Mouse (Mus musculus) right cerebral cortex, postnatal 4 days (tissue): ENCODE measurements around the gene Smarcal1.

ENCODE experiments used
- DNase-seq: peaks from one replicate; pipeline ENCODE4 v3.0.0-alpha.2; 2022

Gene Smarcal1

DNA sequence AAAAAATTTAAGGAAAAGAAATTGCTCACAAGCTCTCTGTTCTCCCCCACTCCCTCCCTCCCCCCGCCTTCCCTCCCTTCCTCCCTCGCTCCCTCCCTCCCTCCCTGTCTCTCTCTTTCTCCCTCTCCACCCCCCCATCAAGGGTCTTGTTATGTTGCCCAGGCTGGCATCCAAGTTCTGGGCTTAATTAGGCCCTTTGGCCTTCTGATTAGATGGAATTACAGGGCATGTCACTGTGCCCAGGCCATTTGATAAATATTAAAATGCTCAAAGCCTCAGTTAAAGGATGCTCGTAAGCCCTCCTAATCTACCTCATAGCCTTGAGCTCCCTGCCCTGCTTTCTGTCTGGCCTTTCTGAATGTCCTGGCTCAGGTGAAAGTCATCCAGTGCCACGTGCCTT is 7.6 kb downstream of the Smarcal1 start:
- no peak for DNase-seq

DNA sequence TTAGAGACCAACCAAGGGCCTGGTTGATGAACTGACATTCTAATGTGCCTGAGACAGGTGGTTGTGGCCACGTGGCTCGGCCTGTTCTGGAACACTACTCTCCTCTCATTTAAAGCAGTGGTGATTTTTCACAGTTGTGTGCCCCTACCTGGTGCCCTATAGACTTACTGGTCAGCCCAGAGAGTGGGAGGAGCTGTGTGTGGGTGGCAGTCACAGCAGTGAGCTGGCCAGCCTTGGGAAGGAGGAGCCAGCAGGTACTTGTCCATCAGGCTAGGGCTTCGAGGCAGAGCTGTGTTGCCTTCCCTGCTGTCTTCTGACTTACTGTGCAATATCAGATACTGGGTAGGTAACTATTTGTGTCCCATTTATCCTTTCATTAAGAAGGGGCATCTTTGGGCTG is 9.3 kb downstream of the Smarcal1 start:
- DNase-seq: no peak

DNA sequence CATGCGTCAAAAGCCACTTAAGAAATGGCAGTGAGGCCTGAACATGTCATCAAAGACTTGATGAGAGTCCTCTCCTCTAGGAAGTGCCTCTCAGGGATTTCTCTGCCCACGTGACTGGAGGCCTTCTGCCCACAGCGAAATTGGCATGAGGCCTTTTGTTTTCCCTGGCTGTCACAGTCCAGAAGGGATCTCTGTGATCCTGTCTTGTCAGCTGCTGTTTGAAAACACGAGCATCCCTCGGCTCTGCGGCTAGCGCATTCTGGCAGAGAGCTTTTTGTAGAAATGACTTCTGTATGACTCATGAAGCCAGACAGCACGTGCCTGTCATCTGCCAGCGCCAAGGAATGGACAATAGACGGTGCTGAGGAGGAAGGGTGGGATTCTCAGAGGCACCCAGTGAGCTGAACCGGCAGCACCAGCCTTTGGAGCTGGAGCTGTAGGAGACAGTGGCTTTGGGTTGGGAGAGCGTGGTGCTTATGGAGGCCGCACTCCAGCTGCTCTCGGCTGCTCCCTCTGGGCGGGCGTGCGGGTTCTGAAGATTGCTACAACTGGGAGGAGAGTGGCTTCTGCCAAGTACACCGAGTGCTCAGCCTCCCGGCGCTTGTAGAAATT is 10.4 kb downstream of the Smarcal1 start:
- DNase-seq: peak; percentile 33

DNA sequence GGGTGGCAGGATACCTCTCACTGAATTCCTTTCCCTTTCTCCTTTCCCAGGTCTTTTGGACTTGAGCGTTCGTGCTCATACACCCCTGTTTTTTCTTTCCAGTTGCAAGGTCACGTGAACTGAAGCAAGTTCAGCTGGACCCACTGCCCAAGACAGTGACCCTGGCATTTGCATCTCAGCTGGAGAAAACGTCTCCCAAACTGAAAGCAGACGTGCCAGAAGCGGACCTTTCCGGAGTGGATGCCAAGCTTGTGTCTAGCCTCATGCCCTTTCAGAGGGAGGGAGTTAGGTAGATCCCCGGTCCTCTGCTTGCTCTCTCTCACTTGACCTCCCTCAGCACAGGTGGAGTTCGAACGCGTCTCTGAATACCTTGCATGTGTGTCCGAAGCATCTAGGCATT is 12.6 kb downstream of the Smarcal1 start:
- DNase-seq: no peak

DNA sequence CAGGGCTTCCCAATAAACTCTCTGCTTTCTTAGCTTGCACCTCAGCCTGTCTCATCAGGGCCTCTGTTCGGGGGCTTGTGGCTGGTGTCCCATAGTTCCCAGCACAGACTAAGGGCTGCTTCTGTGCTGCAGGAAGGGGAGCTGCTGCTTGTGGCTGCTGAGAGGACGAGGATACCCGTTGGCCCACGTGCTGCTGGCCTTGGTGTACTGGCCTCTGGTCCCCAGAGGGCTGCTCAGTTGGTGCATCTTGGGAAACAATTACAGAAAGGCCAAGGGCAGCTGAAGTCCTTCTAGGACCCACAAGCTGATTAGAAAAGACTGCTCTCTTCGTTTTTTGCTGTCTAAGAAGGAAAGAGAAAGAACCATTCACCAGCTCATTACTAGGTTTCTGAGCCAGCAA is 13.2 kb downstream of the Smarcal1 start:
- DNase-seq: no peak

DNA sequence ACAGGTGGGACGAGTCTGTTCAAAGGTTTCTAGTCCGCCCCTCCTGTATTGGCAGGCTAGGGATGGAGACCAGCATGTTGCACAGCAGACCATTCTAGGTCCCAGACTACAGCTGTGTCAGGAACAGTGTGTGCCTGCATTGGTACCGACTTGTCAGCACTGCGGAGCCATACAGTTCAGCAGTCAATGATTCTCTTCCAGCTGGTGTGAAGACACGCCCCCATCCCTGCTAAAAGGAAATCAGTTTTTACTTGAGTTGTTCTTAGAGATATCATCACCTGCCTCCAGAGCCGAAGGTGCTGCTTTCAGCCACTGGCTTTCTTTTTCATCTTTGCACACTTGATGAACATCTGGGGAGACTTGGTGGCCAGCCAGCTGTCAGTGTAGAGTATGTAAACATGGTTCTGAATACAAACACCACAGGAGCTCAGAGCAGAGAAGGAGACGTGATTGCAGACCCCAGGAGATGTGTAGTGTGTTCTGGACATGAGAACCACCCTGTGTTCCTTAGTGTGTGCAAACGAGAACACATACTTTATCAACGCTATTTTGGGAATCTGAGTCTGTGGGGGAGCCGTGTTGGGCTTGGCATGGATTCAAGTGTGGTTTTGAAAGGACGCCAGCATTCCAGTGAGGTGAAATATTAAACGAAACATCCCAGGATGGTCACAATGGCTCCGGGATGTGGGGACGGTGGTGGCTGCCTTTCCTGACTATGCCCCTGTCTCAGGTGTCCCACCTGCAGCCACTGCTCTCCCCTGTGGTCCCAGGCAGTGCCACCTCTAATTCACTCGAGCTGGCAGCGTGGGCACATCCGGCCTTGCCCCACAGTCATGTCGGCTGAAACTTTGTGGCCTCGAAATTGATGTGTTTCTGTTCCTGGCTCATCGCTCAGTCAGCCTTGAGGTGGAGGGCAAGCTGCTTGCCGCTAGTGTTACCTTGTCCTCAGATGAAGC is 16.4 kb downstream of the Smarcal1 start:
- no peak for DNase-seq

DNA sequence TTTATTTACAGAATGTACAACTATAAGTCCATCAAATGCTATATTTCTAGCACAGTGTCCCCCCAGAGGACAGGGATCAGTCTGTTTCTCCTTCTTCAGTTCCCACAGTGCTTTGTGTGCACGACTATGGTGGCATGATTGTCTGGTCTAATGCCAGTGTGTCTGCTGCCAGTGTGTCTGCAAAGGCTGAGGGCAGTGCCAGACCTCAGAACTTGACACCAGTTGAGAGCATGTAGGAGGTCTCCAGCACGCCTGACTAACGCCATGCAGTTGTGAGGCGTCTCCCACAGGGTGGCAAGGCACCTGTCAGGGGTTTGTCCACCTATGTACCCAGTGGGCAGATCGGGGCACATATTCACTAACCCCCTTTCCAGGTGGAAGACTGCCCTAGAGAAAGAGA is 17.7 kb downstream of the Smarcal1 start:
- no peak for DNase-seq

DNA sequence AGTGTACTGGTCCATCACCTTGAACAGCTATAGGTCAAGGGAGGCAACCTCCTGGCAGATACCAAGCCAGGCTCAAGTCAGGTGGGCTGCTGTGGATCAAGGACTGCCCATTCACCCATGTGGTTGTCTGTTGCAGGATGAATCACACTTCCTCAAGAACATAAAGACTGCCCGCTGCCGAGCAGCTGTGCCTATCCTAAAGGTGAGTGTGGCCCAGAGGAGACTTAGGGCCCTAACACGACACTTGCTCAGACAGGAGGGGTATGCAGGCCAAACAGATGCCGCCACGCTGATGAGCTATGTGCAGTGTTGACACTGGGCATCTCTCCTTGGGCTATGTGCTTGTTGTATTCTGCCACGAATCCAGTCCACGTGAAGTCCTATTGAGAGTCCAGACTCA is 18.2 kb downstream of the Smarcal1 start:
- no peak for DNase-seq

DNA sequence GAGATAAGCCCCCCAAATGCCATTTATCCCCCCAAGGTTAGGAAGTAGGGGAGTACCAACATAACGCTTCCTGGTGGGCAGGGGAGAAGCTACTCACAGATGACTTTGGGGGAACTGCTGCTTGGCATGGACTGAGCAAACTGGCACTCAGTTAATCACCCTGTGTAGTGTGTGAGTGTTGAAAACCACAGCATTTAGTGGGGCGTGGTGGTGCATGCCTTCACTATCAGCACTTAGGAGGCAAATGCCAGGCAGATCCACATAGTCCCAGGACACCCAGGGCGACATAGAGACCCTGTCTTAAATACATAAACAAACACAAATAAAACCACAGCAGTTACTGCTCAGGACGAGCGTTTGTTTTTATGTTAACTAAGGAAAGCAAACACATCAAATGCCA is 19.1 kb downstream of the Smarcal1 start:
- DNase-seq: no peak

DNA sequence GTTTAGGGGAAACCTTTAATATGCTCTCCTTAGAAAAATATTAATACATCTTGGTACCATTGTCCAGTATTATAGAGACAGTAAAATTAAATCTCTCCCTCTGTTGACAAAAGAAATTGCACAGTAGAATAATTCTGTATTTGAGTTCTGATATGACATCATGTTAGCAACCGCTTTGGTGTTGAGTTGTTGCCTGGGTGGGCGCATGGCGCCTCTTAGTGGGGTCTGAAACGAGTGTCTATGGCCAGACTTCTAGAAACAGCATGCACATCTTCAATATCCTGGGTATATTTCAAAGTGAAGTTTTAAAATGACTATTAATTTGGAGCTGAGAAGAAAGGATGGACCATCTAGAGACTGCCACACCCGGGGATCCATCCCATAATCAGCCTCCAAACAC is 19.8 kb downstream of the Smarcal1 start:
- no peak for DNase-seq

DNA sequence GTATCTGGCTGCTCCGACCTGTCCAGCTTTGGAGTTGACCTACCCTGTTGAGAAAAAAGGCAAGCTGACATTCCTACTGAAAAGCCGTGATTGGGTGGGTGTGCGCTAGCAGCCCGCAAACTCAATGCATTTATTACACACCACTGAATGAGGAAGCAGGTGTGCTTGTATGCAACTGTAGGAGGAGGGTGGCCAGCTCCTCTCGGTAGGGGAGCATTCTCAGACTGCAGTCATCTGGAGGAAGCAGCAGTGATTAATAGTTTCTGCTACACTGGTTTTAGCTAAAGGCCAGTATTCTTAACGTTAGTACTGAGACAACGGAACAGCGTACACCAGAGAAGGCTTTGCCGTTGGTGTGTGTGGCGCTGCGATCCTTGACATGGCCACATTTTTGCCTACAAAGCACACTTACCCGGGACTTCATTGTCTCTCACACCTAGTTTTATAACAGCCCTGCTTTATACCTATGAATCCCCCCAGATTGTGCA is 23.2 kb downstream of the Smarcal1 start:
- DNase-seq: no peak

DNA sequence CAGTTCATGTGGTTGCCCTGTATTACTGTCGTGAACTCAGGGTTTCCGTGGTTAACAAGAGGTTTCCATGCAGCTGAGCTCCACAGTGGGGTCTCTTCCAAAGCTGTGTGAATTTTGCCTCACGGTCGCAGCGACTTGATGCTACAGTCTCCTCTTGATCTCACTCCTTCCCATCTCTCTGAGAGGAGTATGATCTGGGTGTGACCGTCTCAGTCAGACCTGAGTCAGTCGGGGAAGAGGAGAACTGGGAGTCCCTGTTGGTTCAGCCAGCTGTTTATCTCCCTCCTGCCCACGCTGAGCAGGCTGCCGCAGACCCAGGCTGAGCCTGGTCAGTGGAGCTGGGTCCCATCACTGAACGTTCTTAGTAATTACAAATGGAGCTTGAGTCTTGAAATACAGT is 26.1 kb downstream of the Smarcal1 start:
- DNase-seq: no peak

DNA sequence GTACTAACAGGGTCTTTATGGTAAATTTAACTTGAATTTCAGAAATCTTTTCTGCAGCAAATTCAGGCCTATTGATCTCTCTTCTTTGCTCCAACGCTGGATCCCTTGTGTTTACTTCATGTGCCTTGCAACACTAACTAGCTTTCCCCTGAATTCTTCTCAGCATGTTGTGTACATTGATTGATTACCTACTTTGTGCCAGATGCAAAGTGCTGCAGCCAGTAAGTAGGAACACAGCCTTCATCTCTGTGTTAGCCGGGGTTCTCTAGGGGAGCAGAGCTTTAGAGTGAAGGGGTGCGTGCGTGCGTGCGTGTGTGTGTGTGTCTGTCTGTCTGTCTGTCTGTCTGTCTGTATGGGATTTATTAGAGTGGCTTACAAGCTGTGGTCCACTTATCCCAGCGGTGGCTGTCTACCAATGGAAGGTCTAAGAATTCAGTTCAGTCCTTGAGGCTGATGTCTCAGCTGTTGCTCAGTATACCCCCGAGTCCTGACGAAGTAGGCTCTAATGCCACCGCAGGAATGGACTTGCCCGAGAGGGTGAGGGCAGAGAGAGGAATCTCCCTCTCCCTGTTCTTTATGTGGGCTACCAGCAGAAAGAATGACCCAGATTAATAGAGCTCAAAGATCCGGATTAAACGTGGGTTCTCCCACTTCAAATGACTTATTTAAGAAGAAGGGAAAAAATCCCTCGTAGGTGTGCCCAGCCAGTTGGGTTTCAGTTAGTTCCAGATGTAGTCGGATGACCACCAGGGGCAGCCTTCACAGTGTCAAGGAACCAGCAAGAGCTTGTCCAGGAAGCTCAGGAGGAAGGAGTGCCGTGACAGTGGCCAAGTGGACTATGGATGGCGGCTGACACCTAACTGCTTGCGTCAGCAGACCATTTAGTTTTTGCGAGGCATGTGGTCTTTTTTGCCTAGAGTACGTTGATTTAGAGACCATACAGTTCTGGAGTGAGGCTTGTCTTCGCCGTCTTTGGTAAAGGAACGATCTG is 27.1 kb downstream of the Smarcal1 start:
- DNase-seq: no peak

DNA sequence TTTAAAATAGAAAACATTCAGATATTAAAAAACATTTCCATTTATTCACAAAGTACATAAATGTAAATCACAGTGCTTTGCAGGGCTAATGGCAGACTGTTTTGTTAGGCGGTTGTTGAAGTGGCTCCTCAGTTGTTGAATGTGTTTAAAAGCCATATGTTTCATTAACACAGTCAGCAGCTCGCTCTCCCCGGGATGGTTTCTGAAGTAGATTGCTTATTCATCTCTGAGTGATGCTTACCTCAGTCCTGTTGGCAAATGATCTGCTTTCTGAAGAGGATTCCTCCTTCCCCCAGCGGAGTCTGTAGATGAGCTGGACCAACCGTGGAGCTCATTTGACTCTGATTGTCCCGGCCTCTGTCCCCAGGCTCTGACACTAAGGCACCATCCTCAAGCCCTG is 29.1 kb downstream of the Smarcal1 start:
- DNase-seq: no peak

DNA sequence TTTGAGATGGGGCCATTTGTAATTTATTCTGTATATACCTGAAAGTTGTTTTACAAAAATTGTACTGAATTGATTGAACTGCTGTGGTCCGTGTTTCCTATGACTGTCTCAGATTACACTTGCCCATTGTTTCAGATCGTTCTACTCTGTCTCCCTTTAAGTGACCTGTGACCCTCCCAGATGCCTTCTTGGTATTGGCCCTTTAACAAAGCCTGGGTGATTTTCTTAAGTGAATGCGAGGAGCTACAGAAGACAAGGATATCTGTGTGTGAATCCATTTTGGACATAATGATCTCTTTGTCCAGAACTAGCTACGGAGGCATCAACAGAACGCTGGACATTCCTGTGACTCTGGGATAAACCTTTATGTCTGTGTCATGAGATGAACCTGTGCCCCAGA is 52.2 kb downstream of the Smarcal1 start:
- no peak for DNase-seq

DNA sequence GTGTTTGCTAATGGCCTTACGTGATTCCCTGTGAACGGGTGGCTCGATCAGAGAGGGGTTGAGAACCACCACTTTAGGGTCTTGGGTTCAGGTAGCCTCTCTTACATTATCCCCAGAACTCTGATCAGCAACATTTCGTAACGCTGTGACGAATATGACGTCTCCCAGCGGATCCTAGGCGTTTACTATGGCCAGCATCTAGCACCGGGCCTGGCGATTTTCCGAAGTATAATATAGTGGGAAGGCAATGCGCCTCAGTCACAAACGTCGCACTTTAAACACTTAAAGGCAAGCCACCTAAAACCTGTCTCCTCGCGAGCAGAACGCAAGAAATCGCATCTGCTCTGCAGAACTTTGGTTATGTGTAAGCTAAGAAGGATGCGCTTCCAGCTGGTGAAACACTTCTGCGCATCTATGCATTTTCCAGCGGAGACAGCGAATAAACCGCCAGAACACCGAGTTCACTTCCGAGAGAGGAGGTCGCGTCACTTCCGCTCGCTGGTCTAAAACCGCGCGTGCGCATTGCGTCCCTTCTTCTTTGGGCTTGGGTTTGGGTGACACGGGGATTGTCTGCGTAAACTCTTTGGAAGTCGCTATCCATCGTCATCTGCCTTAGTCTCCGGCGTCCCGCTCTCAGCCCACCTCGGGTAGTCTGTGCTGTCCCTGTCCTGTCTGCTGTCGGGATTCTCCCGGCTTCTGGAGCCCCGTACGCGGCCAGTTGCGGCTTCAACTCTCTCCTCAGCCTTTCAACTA is 57.8 kb downstream of the Smarcal1 start:
- peak; percentile 77 for DNase-seq

DNA sequence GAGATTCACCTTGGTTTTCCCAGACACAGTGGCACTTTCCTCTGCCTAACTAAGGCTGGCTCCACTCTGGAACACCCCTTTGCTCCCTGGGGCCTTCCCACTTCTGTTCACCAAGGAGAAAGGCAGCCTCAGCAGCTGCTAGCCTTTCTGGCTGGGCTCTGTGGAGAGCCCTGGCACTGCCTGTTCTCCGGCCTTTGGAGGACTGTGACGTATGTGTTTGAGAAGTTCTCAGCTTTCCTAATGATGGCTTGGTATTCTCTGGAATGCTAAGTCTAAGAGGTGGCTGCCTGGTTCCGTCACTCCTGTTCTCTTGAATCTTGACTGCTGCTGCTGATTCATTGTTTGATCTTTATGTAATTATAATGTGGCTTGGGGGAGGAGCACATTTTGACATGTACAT is 90.0 kb downstream of the Smarcal1 start:
- peak; percentile 2 for DNase-seq
